In genomic region chr16:30062242-30063030, GRCm38 (mm10) we compare ENCODE assay signal across 8 mouse cellular contexts. TPM values are rescaled to one million over a fixed set of nuclear protein-coding genes. Genes with fewer than 3 reads are reported as not detected.
DNase-seq lines count a peak whose midpoint lies in the region; ATAC-seq and TF ChIP-seq lines count a peak whose summit lies in the region.

No protein-coding gene starts in this region.

- no peak for TF ChIP-seq CTCF in intestine, postnatal 0 days (IDR thresholded peaks at IDR 0.05; ENCODE audit: low read depth)
- no peak for TF ChIP-seq CTCF in cerebellum, adult 2 months (IDR thresholded peaks at IDR 0.05; ENCODE audit: borderline replicate concordance, insufficient read depth, low read depth, low read length)

- peak overlapping the region; percentile 55 for H3K4me3 ChIP-seq in embryonic facial prominence, embryonic 15.5 days (replicated peaks)
- peak overlapping the region; percentile 64 for H3K4me3 ChIP-seq in intestine, postnatal 0 days (ENCODE audit: low read depth, low read length)
- no peak overlapping the region for H3K4me3 ChIP-seq in cerebellum, adult 2 months (replicated peaks; ENCODE audit: insufficient read depth, low read depth, low read length)

- peak overlapping the region; percentile 93 for H3K4me2 ChIP-seq in embryonic facial prominence, embryonic 15.5 days (replicated peaks)
- peak overlapping the region; percentile 97 for H3K4me2 ChIP-seq in intestine, postnatal 0 days (replicated peaks; ENCODE audit: low read depth)

- H3K9ac ChIP-seq in embryonic facial prominence, embryonic 15.5 days = no peak overlapping the region; the same call in 1 of the 2 replicates
- H3K9ac ChIP-seq in intestine, postnatal 0 days (ENCODE audit: low read depth, low read length) = no peak overlapping the region

- DNase-seq in lung, postnatal 36 days = peak; percentile 38
- no peak for DNase-seq in lung, postnatal 14 days
- peak; percentile 56 for DNase-seq in retina, embryonic 14.5 days (ENCODE audit: low spot score)
- DNase-seq in spleen, postnatal 14 days (ENCODE audit: low spot score in 2 of 2) = no peak
- no peak for DNase-seq in kidney, adult 18-20 months
- no peak for DNase-seq in cerebellum, adult 2 months

- no peak for ATAC-seq in embryonic facial prominence, embryonic 15.5 days (ENCODE audit: insufficient number of reproducible peaks, low FRiP score, low TSS enrichment, low read depth)
- ATAC-seq in intestine, postnatal 0 days = no peak

- H3K27me3 ChIP-seq in embryonic facial prominence, embryonic 15.5 days = peaks cover 3% of the 10 kb centered on the region; the same call in 1 of the 2 replicates
- H3K27me3 ChIP-seq in intestine, postnatal 0 days (replicated peaks; ENCODE audit: control insufficient read depth, insufficient read depth, low read length) = no peaks in the 10 kb centered on the region
- H3K27me3 ChIP-seq in cerebellum, adult 2 months (ENCODE audit: control insufficient read depth, insufficient read depth, low read length) = peaks cover 9% of the 10 kb centered on the region; the same call in 1 of the 2 replicates

- 27% methylated on average over 12 of the region's 12 CpGs for WGBS in embryonic facial prominence, embryonic 15.5 days
- 30% methylated on average over 12 of the region's 12 CpGs for WGBS in intestine, postnatal 0 days
- 46% methylated on average over 12 of the region's 12 CpGs for WGBS in cerebellum, adult 2 months

- peak overlapping the region; percentile 96 for H3K27ac ChIP-seq in embryonic facial prominence, embryonic 15.5 days (replicated peaks)
- peak overlapping the region; percentile 99 for H3K27ac ChIP-seq in intestine, postnatal 0 days (ENCODE audit: low read depth, low read length)
- no peak overlapping the region for H3K27ac ChIP-seq in cerebellum, adult 2 months (ENCODE audit: insufficient read depth, low read length)

- no peaks in the 10 kb centered on the region for H3K36me3 ChIP-seq in embryonic facial prominence, embryonic 15.5 days
- no peaks in the 10 kb centered on the region; the same call in 1 of the 2 replicates for H3K36me3 ChIP-seq in intestine, postnatal 0 days (ENCODE audit: control insufficient read depth, insufficient read depth)

- peaks cover 52% of the 10 kb centered on the region for H3K4me1 ChIP-seq in embryonic facial prominence, embryonic 15.5 days
- H3K4me1 ChIP-seq in intestine, postnatal 0 days (replicated peaks; ENCODE audit: control insufficient read depth, insufficient read depth, low read length) = peaks cover 17% of the 10 kb centered on the region; the same call in 1 of the 2 replicates
- no peaks in the 10 kb centered on the region for H3K4me1 ChIP-seq in cerebellum, adult 2 months (ENCODE audit: control insufficient read depth, insufficient read depth, low read length)

- no peak for TF ChIP-seq POLR2A in cerebellum, adult 2 months (IDR thresholded peaks at IDR 0.05; ENCODE audit: borderline replicate concordance, insufficient read depth, low read length)

- no peaks in the 10 kb centered on the region for H3K9me3 ChIP-seq in embryonic facial prominence, embryonic 15.5 days (replicated peaks)
- no peaks in the 10 kb centered on the region for H3K9me3 ChIP-seq in intestine, postnatal 0 days (ENCODE audit: control insufficient read depth)

RNA-seq across cellular contexts. Expression of gene Hes1, which starts 1.7 kb away (rescaled TPM):
- polyA plus RNA-seq in embryonic facial prominence, embryonic 15.5 days (2015; fragmentation: Nextera tagmentation; extraction: Ambion mirVana) = 63.6 and 66.0 TPM in 2 replicates
- 44.0 and 52.9 TPM in 2 replicates for polyA plus RNA-seq in intestine, postnatal 0 days (2015; fragmentation: Nextera tagmentation; extraction: Ambion mirVana)
- 22.4 and 24.5 TPM in 2 replicates for polyA plus RNA-seq in cerebellum, adult 2 months (2012; rRNA removed)

Comparison
In these comparisons a context has a peak if more than half of its experiments do, and no peak if none do; other contexts are left out.
1. DNase-seq: peak in lung, postnatal 36 days (single experiment) and retina, embryonic 14.5 days (single experiment); none in lung, postnatal 14 days (single experiment), spleen, postnatal 14 days (0 of 2), kidney, adult 18-20 months (single experiment) and cerebellum, adult 2 months (0 of 2).